Mouse (Mus musculus): ENCODE measurements at regions not wholly inside any gene's neighbourhood (a gene's known extent, or its start where the extent isn't known, plus 50 kb on each side); places are given as distances from the start of the nearest gene placed in this dataset.

- no peak for DNase-seq (ENCODE audit: low spot score)
These were observed 52.0 kb upstream of the 4930432M17Rik start for GRCm38 (mm10) chr3:121618561-121618960.

DNA sequence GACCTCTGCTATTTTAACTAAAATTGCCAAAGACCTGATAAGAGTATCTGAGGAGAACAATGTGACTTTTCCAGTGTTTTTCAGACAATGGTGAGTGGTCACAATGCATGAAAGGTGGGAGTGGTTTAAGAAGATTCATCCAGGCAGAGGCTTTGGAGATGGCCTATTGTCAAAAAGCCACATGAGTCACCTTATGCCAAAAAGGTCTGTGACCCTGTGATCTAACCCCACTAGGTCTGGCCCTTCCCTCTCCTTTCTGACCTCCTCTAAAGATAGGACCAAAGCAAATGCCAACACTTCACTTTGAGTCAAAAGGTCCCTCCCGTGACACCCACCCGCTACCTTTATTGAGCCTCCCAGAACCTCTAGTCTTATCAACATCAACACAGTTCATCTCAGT, 52.4 kb upstream of the 4930432M17Rik start:
- DNase-seq (ENCODE audit: low spot score) = no peak

DNA sequence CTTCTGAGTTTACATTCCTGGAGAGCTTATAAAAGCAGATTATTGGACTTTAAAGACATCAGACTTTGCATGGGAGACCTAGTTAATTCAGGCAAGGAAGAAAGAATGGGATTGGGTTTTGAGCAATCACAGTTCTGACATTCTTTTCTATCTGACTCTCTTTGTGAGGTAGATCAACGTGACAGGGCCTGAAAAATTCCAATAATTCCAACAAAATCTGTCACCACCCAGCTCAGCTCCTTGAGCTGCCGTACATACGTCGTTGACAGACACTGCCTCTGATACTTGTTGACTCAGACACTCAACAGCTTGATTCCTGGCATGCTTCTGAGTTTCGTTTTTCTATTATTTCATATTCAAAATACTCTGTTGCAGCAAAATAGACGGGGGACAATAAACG, 53.2 kb upstream of the 4930432M17Rik start:
- no peak for DNase-seq (ENCODE audit: low spot score)

GRCm38 (mm10) chr3:121616075-121616474, 54.5 kb upstream of the 4930432M17Rik start:
- no peak for DNase-seq (ENCODE audit: low spot score)

DNA sequence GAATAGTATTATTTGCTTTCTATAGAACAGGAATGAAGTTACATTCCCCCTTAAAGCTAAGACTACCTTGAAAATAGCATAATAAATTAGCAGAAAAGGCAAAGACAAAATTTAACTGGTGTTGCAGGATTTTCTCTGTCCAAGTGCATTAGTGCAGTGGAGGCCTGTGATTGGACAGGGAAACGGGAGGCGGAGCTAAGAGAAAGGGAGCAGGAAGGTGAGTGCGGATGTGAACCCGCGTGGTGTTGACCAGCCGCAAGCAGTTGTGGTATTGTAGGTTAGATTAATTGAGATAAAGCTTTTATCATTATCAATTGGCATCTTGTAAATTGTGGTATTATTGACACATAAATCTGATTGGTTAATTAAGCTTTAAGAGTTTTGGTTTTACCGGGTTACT, 55.8 kb upstream of the 4930432M17Rik start:
- DNase-seq (ENCODE audit: low spot score) = no peak

GRCm38 (mm10) chr3:121613224-121613623, 57.3 kb upstream of the 4930432M17Rik start:
- DNase-seq (ENCODE audit: low spot score) = no peak

GRCm38 (mm10) chr3:121609845-121610244, 60.7 kb upstream of the 4930432M17Rik start:
- no peak for DNase-seq (ENCODE audit: low spot score)

DNA sequence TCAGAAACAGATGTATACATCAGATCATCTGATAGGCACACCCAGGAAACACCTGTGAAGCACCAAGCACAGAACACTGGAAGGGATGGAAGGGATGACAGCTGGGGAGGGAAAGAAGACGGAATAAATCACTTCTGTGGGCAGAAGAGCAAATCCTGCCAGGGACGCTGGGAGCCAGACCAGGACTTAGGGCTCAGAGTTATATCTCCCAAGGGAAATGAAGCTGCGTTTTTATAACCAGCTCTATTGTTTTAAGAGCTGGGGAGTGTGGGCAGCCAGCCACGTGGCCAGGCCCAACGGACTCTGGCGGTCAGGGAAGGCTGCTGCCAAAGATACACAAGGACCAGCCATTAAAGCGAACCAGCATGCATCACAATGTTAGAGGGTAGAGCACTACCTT, 61.5 kb upstream of the 4930432M17Rik start:
- peak; percentile 35 for DNase-seq (ENCODE audit: low spot score)

DNA sequence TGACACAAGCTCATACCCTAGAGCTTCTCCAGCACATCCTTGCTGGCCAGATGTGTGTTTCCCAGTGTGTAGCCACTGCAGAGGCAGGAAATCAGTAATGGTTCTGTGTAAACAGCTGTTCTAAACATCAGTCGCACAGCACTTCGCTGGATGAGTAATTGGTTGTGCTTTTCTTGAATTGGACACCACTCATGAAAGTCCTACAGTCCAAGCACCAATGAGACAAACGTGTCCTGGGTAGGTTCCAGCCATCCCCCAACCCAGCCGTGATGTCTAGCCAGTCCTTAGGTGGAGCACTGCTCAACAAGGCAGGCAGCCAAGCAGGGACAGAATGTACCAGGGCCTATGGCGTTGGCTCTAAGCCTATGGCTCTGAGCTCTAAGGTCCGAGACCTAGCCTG, 65.8 kb upstream of the 4930432M17Rik start:
- no peak for DNase-seq (ENCODE audit: low spot score)

- no peak for DNase-seq (ENCODE audit: low spot score)
These were observed 66.5 kb upstream of the 4930432M17Rik start for GRCm38 (mm10) chr3:121604081-121604480.

GRCm38 (mm10) chr3:121602826-121603370, 67.7 kb upstream of the 4930432M17Rik start:
- no peak for DNase-seq (ENCODE audit: low spot score)

DNA sequence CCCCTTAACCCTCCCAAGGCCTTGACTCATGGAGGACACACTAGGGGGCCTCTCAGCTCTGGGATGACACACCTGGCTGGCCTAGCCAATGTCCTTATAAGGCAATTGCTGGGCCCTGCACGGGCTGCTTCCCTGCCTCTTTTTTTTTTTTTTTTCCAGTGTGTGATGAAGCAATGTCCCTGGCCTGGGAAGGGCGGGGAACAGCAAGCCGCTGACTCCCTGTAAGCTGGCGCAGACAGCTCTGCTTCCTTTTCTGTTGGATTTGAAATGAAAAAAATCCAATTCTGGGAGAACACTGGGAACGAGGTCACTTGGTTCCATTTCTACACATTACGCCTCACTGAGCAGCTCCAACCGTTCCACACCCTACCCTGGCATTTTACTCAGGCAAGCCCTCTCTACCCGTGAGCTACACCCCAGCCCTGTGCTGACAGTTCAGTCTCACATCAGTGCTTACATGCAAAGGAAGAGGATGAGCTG, 68.4 kb upstream of the 4930432M17Rik start:
- peak; percentile 22 for DNase-seq (ENCODE audit: low spot score)

- DNase-seq (ENCODE audit: low spot score) = no peak
These were observed 68.6 kb upstream of the Slc44a3 start for GRCm38 (mm10) chr3:121600841-121601240.

GRCm38 (mm10) chr3:121600388-121600787, 68.2 kb upstream of the Slc44a3 start:
- no peak for DNase-seq (ENCODE audit: low spot score)

DNA sequence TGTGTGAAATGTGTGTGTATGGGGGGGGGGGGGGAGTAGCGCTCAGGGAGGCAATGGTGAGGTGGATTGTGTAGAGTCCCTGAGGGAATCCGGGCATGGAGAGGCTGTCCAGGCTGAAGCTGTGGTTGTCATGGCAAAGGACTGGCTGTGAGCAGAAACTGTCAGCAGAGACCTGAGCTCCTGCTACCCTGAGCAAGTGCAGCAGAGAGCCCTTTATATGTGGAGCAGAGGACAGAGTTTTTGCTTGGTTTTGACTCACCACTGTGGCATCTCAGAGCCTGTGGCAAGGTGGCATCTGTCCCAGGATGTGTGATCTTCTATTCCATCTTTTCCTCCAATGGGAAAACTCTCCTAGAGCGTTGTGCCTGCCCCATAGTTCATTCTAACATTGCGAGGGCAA, 65.8 kb upstream of the Slc44a3 start:
- no peak for DNase-seq (ENCODE audit: low spot score)

GRCm38 (mm10) chr3:121597203-121597602, 65.0 kb upstream of the Slc44a3 start:
- no peak for DNase-seq (ENCODE audit: low spot score)

DNA sequence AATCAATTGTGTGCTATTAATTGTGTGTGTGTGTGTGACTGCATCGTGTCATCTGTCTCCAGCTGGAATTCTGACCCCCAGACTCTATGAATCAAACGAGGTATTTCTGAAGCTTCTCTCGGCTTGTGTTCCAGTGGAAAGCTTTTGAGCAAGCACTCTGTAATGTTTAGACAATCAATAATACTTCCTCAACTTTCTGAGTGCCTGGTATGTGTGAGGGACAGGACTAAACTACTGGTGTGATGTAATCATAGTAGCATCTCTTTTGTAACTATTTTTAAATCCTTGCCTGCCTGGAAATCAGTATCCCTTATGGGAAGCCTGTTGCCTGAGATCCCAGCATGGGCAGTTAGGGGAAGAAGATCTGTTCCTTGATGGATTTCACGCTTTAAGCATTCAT, 62.4 kb upstream of the Slc44a3 start:
- DNase-seq (ENCODE audit: low spot score) = no peak

DNA sequence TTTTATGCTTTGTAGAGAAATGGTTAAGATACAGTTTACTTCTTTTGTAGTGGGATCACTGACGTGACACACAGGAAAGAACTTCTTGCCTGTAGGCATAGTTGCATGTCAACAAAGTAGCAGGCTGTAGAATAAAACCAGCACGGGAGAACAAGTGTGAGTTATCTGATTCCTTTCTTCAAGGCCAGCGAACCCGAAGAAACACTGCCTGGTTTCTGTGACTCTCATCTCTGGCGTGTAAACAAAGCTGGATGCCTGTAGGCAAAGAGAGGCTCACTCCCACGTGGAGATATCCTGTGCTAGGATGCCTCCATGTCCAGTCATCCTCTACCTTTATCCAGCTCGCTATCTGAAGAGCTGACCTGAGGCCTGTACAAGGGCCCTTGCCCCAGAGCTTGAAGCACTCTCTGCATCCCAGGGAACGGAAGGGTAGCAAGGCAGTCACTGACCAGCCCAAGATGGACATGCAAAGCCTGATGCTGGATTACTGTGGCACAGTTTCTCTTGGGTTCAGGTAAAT, 61.5 kb upstream of the Slc44a3 start:
- DNase-seq (ENCODE audit: low spot score) = no peak

DNA sequence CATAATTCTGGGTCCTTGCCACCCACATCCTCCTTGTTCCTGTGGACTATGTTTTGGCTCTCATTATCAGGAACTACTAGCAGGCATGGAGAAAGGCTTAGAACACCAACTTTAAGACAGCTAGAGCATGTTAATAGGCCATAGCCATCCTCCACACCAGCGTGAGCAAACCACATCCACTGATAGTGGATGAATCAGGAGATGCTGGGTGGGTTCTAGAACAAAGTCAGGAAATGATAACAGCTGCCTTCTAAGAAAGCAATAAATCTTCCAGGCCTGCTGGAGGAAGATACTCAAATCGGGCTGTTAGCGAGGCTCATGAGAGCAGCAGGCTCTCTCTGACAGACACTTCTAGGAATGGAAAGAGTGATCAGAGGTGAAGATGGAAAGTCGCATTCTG, 60.9 kb upstream of the Slc44a3 start:
- DNase-seq (ENCODE audit: low spot score) = no peak

- no peak for DNase-seq (ENCODE audit: low spot score)
These were observed 57.3 kb upstream of the Slc44a3 start for GRCm38 (mm10) chr3:121589494-121589885.

- DNase-seq (ENCODE audit: low spot score) = peak; percentile 46
These were observed 56.7 kb upstream of the Slc44a3 start for GRCm38 (mm10) chr3:121588737-121589493.

DNA sequence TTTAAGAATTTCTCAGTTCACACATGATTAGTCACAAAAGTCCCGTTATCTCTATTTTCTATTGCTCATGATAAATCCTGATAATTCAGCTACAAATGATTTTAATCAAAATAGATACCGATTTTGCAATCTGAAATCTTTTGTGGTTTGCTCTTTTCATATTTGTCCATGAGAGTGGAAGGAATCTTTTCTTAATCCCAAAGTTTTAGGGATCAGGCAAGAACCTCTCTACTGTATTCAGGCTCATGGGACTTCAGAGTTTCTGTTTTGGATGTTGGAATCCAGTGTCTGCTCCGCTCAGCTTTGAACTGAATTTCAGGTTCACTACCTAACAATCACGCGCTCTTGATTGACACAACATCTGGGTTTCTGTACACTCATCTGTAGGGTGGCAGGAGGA, 53.1 kb upstream of the Slc44a3 start:
- no peak for DNase-seq (ENCODE audit: low spot score)

- peak; percentile 41 for DNase-seq (ENCODE audit: low spot score)
These were observed 52.5 kb upstream of the Slc44a3 start for GRCm38 (mm10) chr3:121584736-121585151.

DNA sequence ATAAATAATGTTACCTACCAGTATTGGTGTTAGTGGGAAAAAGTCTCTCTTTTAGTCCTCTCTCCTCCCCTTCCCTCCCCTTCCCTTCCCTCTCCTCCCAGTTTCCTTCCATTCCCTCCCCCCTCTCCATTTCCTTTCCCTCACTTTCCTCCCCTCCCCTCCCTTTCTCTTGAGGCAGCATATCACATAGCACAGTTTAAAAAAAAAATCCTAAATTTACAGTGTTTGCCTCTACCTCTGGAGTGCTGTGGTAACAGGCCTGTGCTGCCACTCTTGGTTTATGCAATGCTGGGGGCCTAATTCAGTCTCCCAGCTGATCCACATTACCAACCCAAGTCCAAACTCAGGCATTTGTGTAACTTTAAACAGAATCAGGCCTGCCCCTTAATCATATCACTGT, 52.1 kb upstream of the Slc44a3 start:
- no peak for DNase-seq (ENCODE audit: low spot score)

Data from ovary, postnatal 14 days (tissue).